Mouse (Mus musculus): ENCODE measurements around the gene Cdc27. TPM values are rescaled to one million over a fixed set of nuclear protein-coding genes. Genes with fewer than 3 reads are reported as not detected.

The Cdc27 gene
- polyA plus RNA-seq, 1 experiment from 2014 or later, result 39.7 TPM

- 95% methylated on average over 2 of the region's 2 CpGs for WGBS
- peaks cover 0 to 6% of the 10 kb centered on the region in 2 experiments; a peak in 1 of 4 replicates for H3K4me1 ChIP-seq (ENCODE audit: control insufficient read depth in 2 of 2, insufficient read depth in 2 of 2, low read length in 2 of 2)
- no peak overlapping the region for H3K4me2 ChIP-seq (ENCODE audit: low read length)
- peaks cover 35% of the 10 kb centered on the region for H3K36me3 ChIP-seq (ENCODE audit: control insufficient read depth, insufficient read depth, low read length)
- ATAC-seq (ENCODE audit: insufficient number of reproducible peaks, insufficient read depth, low FRiP score, low read depth), result no peak
- no peak overlapping the region for H3K9ac ChIP-seq (ENCODE audit: low read length)
- no peak overlapping the region for H3K27ac ChIP-seq (replicated peaks in 1 of 2; ENCODE audit: control insufficient read depth in 1 of 2, insufficient read depth in 1 of 2, low read depth in 2 of 2, low read length in 2 of 2)
- no peak overlapping the region for H3K4me3 ChIP-seq (ENCODE audit: control insufficient read depth in 1 of 2, insufficient read depth in 1 of 2, low read depth in 1 of 2, low read length in 2 of 2)
- H3K27me3 ChIP-seq (ENCODE audit: control insufficient read depth, insufficient read depth, low read length), result no peaks in the 10 kb centered on the region
- H3K9me3 ChIP-seq (ENCODE audit: control insufficient read depth, low read length), result no peaks in the 10 kb centered on the region
These were observed 12.4 kb downstream of the Cdc27 start for GRCm38 (mm10) chr11:104537945-104538555.

GRCm38 (mm10) chr11:104536843-104537242 lies 13.6 kb downstream of the Cdc27 start:
- no peaks in the 10 kb centered on the region for H3K9me3 ChIP-seq (ENCODE audit: control insufficient read depth, low read length)
- peaks cover 46% of the 10 kb centered on the region for H3K36me3 ChIP-seq (ENCODE audit: control insufficient read depth, insufficient read depth, low read length)
- H3K4me2 ChIP-seq (ENCODE audit: low read length), result no peak overlapping the region
- H3K4me3 ChIP-seq (ENCODE audit: control insufficient read depth in 1 of 2, insufficient read depth in 1 of 2, low read depth in 1 of 2, low read length in 2 of 2), result no peak overlapping the region
- no peaks in the 10 kb centered on the region for H3K27me3 ChIP-seq (ENCODE audit: control insufficient read depth, insufficient read depth, low read length)
- H3K4me1 ChIP-seq (ENCODE audit: control insufficient read depth in 2 of 2, insufficient read depth in 2 of 2, low read length in 2 of 2), result 0 out of 4 replicates have a peak, but pooled peaks cover 0 to 3% of the 10 kb centered on the region in 2 experiments
- 80% methylated on average over 2 of the region's 2 CpGs for WGBS
- ATAC-seq (ENCODE audit: insufficient number of reproducible peaks, insufficient read depth, low FRiP score, low read depth), result no peak
- no peak overlapping the region for H3K9ac ChIP-seq (ENCODE audit: low read length)
- H3K27ac ChIP-seq (replicated peaks in 1 of 2; ENCODE audit: control insufficient read depth in 1 of 2, insufficient read depth in 1 of 2, low read depth in 2 of 2, low read length in 2 of 2), result no peak overlapping the region

DNA sequence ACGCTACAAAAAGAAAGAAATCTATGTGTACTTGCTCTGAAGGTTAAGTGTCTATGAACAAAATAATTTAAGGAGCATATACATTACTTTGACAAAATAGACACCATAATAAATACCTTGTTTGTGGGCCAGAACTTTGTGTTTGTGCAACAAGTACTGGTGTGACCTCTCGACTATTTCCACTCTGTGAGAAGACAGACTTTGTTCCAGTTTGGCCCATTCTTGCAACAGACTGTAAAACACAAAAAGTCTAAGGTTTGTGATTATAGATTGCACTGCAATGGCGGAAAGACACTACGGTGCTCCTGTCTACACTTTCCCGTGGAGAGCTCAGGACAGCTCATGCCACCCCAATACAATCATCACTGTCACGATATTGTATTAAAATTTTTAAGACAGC lies 24.5 kb downstream of the Cdc27 start:
- no peak overlapping the region for H3K9ac ChIP-seq (ENCODE audit: low read length)
- H3K36me3 ChIP-seq (ENCODE audit: control insufficient read depth, insufficient read depth, low read length), result peaks cover 98% of the 10 kb centered on the region
- WGBS, result 93% methylated on average over 6 of the region's 6 CpGs
- no peak overlapping the region for H3K4me3 ChIP-seq (ENCODE audit: control insufficient read depth in 1 of 2, insufficient read depth in 1 of 2, low read depth in 1 of 2, low read length in 2 of 2)
- no peak overlapping the region for H3K27ac ChIP-seq (replicated peaks in 1 of 2; ENCODE audit: control insufficient read depth in 1 of 2, insufficient read depth in 1 of 2, low read depth in 2 of 2, low read length in 2 of 2)
- H3K27me3 ChIP-seq (ENCODE audit: control insufficient read depth, insufficient read depth, low read length), result no peaks in the 10 kb centered on the region
- no peaks in the 10 kb centered on the region for H3K9me3 ChIP-seq (ENCODE audit: control insufficient read depth, low read length)
- H3K4me1 ChIP-seq (ENCODE audit: control insufficient read depth in 2 of 2, insufficient read depth in 2 of 2, low read length in 2 of 2), result no peaks in the 10 kb centered on the region
- no peak overlapping the region for H3K4me2 ChIP-seq (ENCODE audit: low read length)
- ATAC-seq (ENCODE audit: insufficient number of reproducible peaks, insufficient read depth, low FRiP score, low read depth), result no peak

GRCm38 (mm10) chr11:104512436-104512835 lies 38.0 kb downstream of the Cdc27 start:
- H3K36me3 ChIP-seq (ENCODE audit: control insufficient read depth, insufficient read depth, low read length), result peaks cover 97% of the 10 kb centered on the region
- WGBS, result 86% methylated on average over 4 of the region's 4 CpGs

DNA sequence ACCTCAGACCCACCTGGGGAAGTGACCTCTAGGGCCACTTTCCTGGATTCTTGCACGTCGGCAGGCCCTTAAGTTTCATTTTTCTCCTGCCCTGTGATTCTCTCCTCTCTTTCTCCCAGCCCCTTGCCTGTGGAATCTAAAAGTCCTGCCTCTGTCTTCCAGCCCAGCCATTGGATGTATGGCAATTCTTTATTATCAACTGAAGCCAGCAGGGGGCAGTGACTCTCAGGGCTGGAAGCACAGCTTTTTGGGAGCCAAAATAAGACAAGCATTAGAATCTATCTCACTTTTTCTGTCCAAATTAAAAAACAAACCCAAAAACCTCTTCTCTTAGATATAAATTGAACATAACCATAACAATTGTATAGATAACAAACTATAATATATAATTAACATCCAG lies 39.8 kb downstream of the Cdc27 start:
- Histone ChIP-seq H3K36me3 (ENCODE audit: control insufficient read depth, insufficient read depth, low read length) (peaks cover 97% of the 10 kb centered on the region), H3K9ac (ENCODE audit: low read length) (no peak overlapping the region), H3K9me3 (ENCODE audit: control insufficient read depth, low read length) (no peaks in the 10 kb centered on the region), H3K4me3 (ENCODE audit: control insufficient read depth in 1 of 2, insufficient read depth in 1 of 2, low read depth in 1 of 2, low read length in 2 of 2) (no peak overlapping the region), H3K4me2 (ENCODE audit: low read length) (no peak overlapping the region), H3K4me1 (ENCODE audit: control insufficient read depth in 2 of 2, insufficient read depth in 2 of 2, low read length in 2 of 2) (no peaks in the 10 kb centered on the region), H3K27ac (replicated peaks in 1 of 2; ENCODE audit: control insufficient read depth in 1 of 2, insufficient read depth in 1 of 2, low read depth in 2 of 2, low read length in 2 of 2) (no peak overlapping the region; a peak in 1 of 4 replicates), H3K27me3 (ENCODE audit: control insufficient read depth, insufficient read depth, low read length) (no peaks in the 10 kb centered on the region)
- WGBS, result 81% methylated on average over 2 of the region's 2 CpGs
- ATAC-seq (ENCODE audit: insufficient number of reproducible peaks, insufficient read depth, low FRiP score, low read depth), result no peak

More at GRCm38 (mm10) chr11:104512436-104512835, 38.0 kb downstream of the Cdc27 start:
- no peaks in the 10 kb centered on the region for H3K4me1 ChIP-seq (ENCODE audit: control insufficient read depth in 2 of 2, insufficient read depth in 2 of 2, low read length in 2 of 2)
- ATAC-seq (ENCODE audit: insufficient number of reproducible peaks, insufficient read depth, low FRiP score, low read depth), result no peak
- H3K27ac ChIP-seq (replicated peaks in 1 of 2; ENCODE audit: control insufficient read depth in 1 of 2, insufficient read depth in 1 of 2, low read depth in 2 of 2, low read length in 2 of 2), result no peak overlapping the region
- H3K4me2 ChIP-seq (ENCODE audit: low read length), result no peak overlapping the region
- H3K9me3 ChIP-seq (ENCODE audit: control insufficient read depth, low read length), result no peaks in the 10 kb centered on the region
- no peak overlapping the region for H3K9ac ChIP-seq (ENCODE audit: low read length)
- no peak overlapping the region for H3K4me3 ChIP-seq (ENCODE audit: control insufficient read depth in 1 of 2, insufficient read depth in 1 of 2, low read depth in 1 of 2, low read length in 2 of 2)
- H3K27me3 ChIP-seq (ENCODE audit: control insufficient read depth, insufficient read depth, low read length), result no peaks in the 10 kb centered on the region

GRCm38 (mm10) chr11:104508455-104508854 lies 42.0 kb downstream of the Cdc27 start:
- H3K27me3 ChIP-seq (ENCODE audit: control insufficient read depth, insufficient read depth, low read length), result no peaks in the 10 kb centered on the region
- H3K4me1 ChIP-seq (ENCODE audit: control insufficient read depth in 2 of 2, insufficient read depth in 2 of 2, low read length in 2 of 2), result no peaks in the 10 kb centered on the region
- H3K9ac ChIP-seq (ENCODE audit: low read length), result no peak overlapping the region
- H3K27ac ChIP-seq (replicated peaks in 1 of 2; ENCODE audit: control insufficient read depth in 1 of 2, insufficient read depth in 1 of 2, low read depth in 2 of 2, low read length in 2 of 2), result no peak overlapping the region
- no peak for ATAC-seq (ENCODE audit: insufficient number of reproducible peaks, insufficient read depth, low FRiP score, low read depth)
- WGBS, result 82% methylated on average over 4 of the region's 4 CpGs
- H3K9me3 ChIP-seq (ENCODE audit: control insufficient read depth, low read length), result no peaks in the 10 kb centered on the region
- H3K4me2 ChIP-seq (ENCODE audit: low read length), result no peak overlapping the region
- peaks cover 94% of the 10 kb centered on the region for H3K36me3 ChIP-seq (ENCODE audit: control insufficient read depth, insufficient read depth, low read length)
- no peak overlapping the region for H3K4me3 ChIP-seq (ENCODE audit: control insufficient read depth in 1 of 2, insufficient read depth in 1 of 2, low read depth in 1 of 2, low read length in 2 of 2)

DNA sequence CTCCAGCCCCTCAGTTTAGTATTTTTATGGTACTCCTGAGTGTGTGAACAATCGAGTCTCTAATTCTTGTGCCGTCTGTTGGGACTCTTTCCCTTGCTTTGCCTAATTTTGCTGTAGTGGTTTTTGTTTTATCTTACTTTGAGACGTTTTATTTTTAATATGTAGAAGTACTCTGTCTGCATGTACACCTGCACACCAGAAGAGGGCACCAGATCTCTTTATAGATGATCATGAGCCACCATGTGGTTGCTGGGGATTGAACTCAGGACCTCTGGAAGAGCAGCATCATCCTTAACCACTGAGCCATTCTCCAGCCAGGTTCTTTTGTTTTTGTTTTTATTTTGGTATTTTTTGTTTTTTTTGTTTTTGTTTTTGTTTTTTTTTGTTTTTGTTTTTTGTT lies 62.1 kb downstream of the Cdc27 start:
- Histone ChIP-seq H3K4me1 (ENCODE audit: control insufficient read depth in 2 of 2, insufficient read depth in 2 of 2, low read length in 2 of 2) (no peaks in the 10 kb centered on the region), H3K27me3 (ENCODE audit: control insufficient read depth, insufficient read depth, low read length) (no peaks in the 10 kb centered on the region), H3K9ac (ENCODE audit: low read length) (no peak overlapping the region), H3K4me2 (ENCODE audit: low read length) (no peak overlapping the region), H3K27ac (replicated peaks in 1 of 2; ENCODE audit: control insufficient read depth in 1 of 2, insufficient read depth in 1 of 2, low read depth in 2 of 2, low read length in 2 of 2) (no peak overlapping the region), H3K36me3 (ENCODE audit: control insufficient read depth, insufficient read depth, low read length) (no peaks in the 10 kb centered on the region), H3K4me3 (ENCODE audit: control insufficient read depth in 1 of 2, insufficient read depth in 1 of 2, low read depth in 1 of 2, low read length in 2 of 2) (no peak overlapping the region), H3K9me3 (ENCODE audit: control insufficient read depth, low read length) (no peaks in the 10 kb centered on the region)
- no peak for ATAC-seq (ENCODE audit: insufficient number of reproducible peaks, insufficient read depth, low FRiP score, low read depth)
- 83% methylated on average over 3 of the region's 3 CpGs for WGBS

- ATAC-seq (ENCODE audit: insufficient number of reproducible peaks, insufficient read depth, low FRiP score, low read depth), result no peak
- Histone ChIP-seq H3K27me3 (ENCODE audit: control insufficient read depth, insufficient read depth, low read length) (no peaks in the 10 kb centered on the region), H3K9me3 (ENCODE audit: control insufficient read depth, low read length) (no peaks in the 10 kb centered on the region), H3K4me3 (ENCODE audit: control insufficient read depth in 1 of 2, insufficient read depth in 1 of 2, low read depth in 1 of 2, low read length in 2 of 2) (no peak overlapping the region), H3K27ac (replicated peaks in 1 of 2; ENCODE audit: control insufficient read depth in 1 of 2, insufficient read depth in 1 of 2, low read depth in 2 of 2, low read length in 2 of 2) (no peak overlapping the region), H3K4me1 (ENCODE audit: control insufficient read depth in 2 of 2, insufficient read depth in 2 of 2, low read length in 2 of 2) (no peaks in the 10 kb centered on the region), H3K9ac (ENCODE audit: low read length) (no peak overlapping the region), H3K36me3 (ENCODE audit: control insufficient read depth, insufficient read depth, low read length) (no peaks in the 10 kb centered on the region), H3K4me2 (ENCODE audit: low read length) (no peak overlapping the region)
- WGBS, result 88% methylated on average over 8 of the region's 8 CpGs
These were observed 68.4 kb downstream of the Cdc27 start for GRCm38 (mm10) chr11:104481971-104482370.

All from heart, embryonic 14.5 days (tissue).